Mouse (Mus musculus): ENCODE results near the gene Ndufa4. TPM values are rescaled to one million over a fixed set of nuclear protein-coding genes. Genes with fewer than 3 reads are reported as not detected.

The Ndufa4 gene
- total RNA-seq (2023): 100 to 1,000 TPM; 164 to 181 TPM

DNA sequence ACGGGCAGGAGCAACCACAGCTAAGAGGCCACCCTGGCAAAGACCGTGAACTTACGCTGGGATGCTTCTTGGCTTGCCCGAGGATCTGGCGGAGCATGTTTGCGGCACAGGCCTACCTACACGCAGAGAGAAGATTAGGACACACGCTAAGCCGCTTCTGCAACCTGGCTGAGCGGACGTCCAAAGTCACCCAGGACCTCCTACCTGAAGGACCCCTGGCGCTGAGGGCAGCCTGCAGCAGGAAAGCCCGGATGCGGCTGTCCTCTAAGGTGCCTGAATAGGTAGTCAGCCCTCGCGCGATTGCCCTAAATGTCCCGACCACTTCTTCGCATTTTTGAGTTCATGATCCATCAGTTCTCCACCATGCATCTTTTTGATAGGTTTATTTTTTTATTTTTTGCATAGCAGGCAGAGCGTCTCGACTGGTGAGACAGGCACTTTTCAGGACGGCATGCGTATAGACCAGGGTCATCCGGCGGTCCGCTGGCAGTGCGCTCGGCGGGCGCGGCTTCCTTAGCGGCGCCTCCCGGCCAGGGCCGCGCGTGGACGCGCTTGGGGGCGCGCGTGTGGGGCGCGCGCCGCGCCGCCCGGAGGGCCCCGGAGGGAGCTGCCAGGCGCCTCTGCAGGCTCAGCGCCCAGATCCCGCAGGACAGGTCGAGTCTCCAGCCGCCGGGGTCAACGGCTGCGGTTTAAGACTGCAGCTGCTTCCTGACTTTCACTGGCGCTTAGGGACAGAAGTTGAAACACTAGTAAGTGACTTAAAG is at the start of gene Ndufa4, which contains the start of gene Phf14:
TSS of gene Ndufa4 (minus strand) at position 229 of the 764 bp plus-strand sequence.
TSS of gene Phf14 (plus strand) at position 541 of the 764 bp plus-strand sequence.

Other genes starting within 250 kb of the Ndufa4 start
- 10 to 100 TPM; 50.1 to 53.8 TPM for gene Phf14, start 312 bp upstream of the Ndufa4 start, total RNA-seq (2023)